Mouse (Mus musculus): ENCODE data around the gene Ap1b1.
A peak's percentile ranks its signal among the peaks of the same experiment; 100 is the strongest.

DNA sequence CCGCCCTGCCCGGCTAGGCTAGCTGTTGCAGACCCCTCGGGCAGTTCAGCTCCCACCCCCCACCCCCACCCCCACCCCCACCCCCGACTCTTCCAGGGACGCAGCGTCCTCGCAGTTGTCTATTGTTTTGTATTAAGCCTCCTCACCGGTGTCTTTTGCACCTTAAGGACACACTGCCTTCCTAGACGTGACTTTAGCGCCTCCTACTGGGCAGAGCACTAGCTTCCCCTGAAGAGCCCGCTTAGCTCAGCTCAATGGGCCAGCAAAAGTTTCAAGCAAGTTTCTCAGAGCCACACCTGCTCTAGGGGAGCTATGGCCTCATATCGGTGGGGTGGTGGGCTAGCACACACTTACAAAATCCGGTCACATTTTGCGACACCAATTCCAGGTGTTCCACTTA, 11.0 kb upstream of the Ap1b1 start:
- TF ChIP-seq KAT2A (IDR thresholded peaks at IDR 0.05; ENCODE audit: insufficient replicate concordance, low read length) (no peak), CTCF (conservative IDR thresholded peaks at IDR 0.05 in 1 of 2, IDR thresholded peaks at IDR 0.05 in 1 of 2; ENCODE audit: low read depth in 2 of 2, low read length in 2 of 2) (peak; percentile 89 to 97), ZNF384 (IDR thresholded peaks at IDR 0.05; ENCODE audit: low read depth, low read length) (no peak), USF1 (IDR thresholded peaks at IDR 0.05; ENCODE audit: low read depth, low read length) (no peak), USF2 (conservative IDR thresholded peaks at IDR 0.05; ENCODE audit: low read depth, low read length) (no peak), SIN3A (IDR thresholded peaks at IDR 0.05; ENCODE audit: low read length) (peak; percentile 29; the same call in 1 of the 2 replicates), POLR2A (IDR thresholded peaks at IDR 0.05; ENCODE audit: low read depth, low read length) (no peak), EP300 (IDR thresholded peaks at IDR 0.05; ENCODE audit: low read length) (no peak), MAZ (IDR thresholded peaks at IDR 0.05; ENCODE audit: low read depth, low read length) (no peak), ZMIZ1 (IDR thresholded peaks at IDR 0.05; ENCODE audit: low read depth, low read length) (no peak), RCOR1 (conservative IDR thresholded peaks at IDR 0.05; ENCODE audit: low read depth, low read length) (no peak), JUN (IDR thresholded peaks at IDR 0.05; ENCODE audit: insufficient read depth, low read depth, low read length) (no peak)

Data from CH12.LX (cell line).